Mouse (Mus musculus) kidney, adult 9 months (tissue): Measurements from ENCODE around the gene Ccdc28b.
A peak's percentile ranks its signal among the peaks of the same experiment; 100 is the strongest.

Experiments
- DNase-seq: peaks from one replicate; pipeline ENCODE4 v3.0.0; 2022

The Ccdc28b gene

GRCm38 (mm10) chr4:129622803-129623535 lies 778 bp downstream of the Ccdc28b start:
- DNase-seq: no peak

- DNase-seq: no peak
Observed at GRCm38 (mm10) chr4:129622120-129622802, 1.5 kb downstream of the Ccdc28b start.

- peak; percentile 63 for DNase-seq
Observed at GRCm38 (mm10) chr4:129621283-129621841, 2.4 kb downstream of the Ccdc28b start.

GRCm38 (mm10) chr4:129620419-129621282 lies 3.1 kb downstream of the Ccdc28b start:
- no peak for DNase-seq

- peak; percentile 97 for DNase-seq
Observed at GRCm38 (mm10) chr4:129618786-129619691, 4.7 kb downstream of the Ccdc28b start, which contains the start of gene Iqcc. Gene Iqcc, minus strand, starts transcription at chr4:129619099.

GRCm38 (mm10) chr4:129618031-129618430 lies 5.7 kb downstream of the Ccdc28b start:
- no peak for DNase-seq

- no peak for DNase-seq
Observed at GRCm38 (mm10) chr4:129617121-129617641, 6.6 kb downstream of the Ccdc28b start.

- DNase-seq: no peak
Observed at GRCm38 (mm10) chr4:129616631-129617030, 7.1 kb downstream of the Ccdc28b start.

GRCm38 (mm10) chr4:129615801-129616290 lies 7.9 kb downstream of the Ccdc28b start:
- no peak for DNase-seq

- no peak for DNase-seq
Observed at GRCm38 (mm10) chr4:129614093-129614492, 9.7 kb downstream of the Ccdc28b start, which contains the start of gene Dcdc2b. Gene Dcdc2b, minus strand, starts transcription at chr4:129614257.

GRCm38 (mm10) chr4:129610472-129610871 lies 13.3 kb downstream of the Ccdc28b start:
- DNase-seq: no peak

GRCm38 (mm10) chr4:129610026-129610425 lies 13.7 kb downstream of the Ccdc28b start:
- DNase-seq: no peak

GRCm38 (mm10) chr4:129609139-129609631 lies 14.6 kb downstream of the Ccdc28b start:
- DNase-seq: no peak

GRCm38 (mm10) chr4:129608426-129609025 lies 15.2 kb downstream of the Ccdc28b start:
- peak; percentile 84 for DNase-seq

- peak; percentile 84 for DNase-seq
Observed at GRCm38 (mm10) chr4:129600233-129601158, 23.3 kb downstream of the Ccdc28b start, which contains the start of the genes Eif3i and Tmem234. Gene Eif3i, minus strand, starts transcription at chr4:129600648. Gene Tmem234, plus strand, starts transcription at chr4:129600668.

GRCm38 (mm10) chr4:129588865-129589264 lies 34.9 kb downstream of the Ccdc28b start:
- no peak for DNase-seq

- peak; percentile 58 for DNase-seq
Observed at GRCm38 (mm10) chr4:129586943-129587342, 36.8 kb downstream of the Ccdc28b start.

GRCm38 (mm10) chr4:129585773-129586172 lies 38.0 kb downstream of the Ccdc28b start:
- no peak for DNase-seq

GRCm38 (mm10) chr4:129584884-129585608 lies 38.7 kb downstream of the Ccdc28b start:
- peak; percentile 91 for DNase-seq
